Mouse (Mus musculus) embryonic facial prominence, embryonic 14.5 days (tissue): ENCODE measurements around the gene Jmjd6. TPM values are rescaled to one million over a fixed set of nuclear protein-coding genes. Genes with fewer than 3 reads are reported as not detected.
A peak's percentile ranks its signal among the peaks of the same experiment; 100 is the strongest.

Experiments used
- ATAC-seq: fragments of 200-750 bp; cut with Nextera tagmentation; 2 replicates; pipeline ENCODE4 v1.8.0; 2017; ENCODE audit warnings: low read depth, moderate number of reproducible peaks, moderate TSS enrichment
- DNase-seq: peaks from one replicate; pipeline ENCODE4 v3.0.0-alpha.2; 2015; ENCODE audit warnings: low spot score
- H3K27ac ChIP-seq: fragments of 300-500 bp; sonication (generic); replicated peaks from 2 replicates; pipeline ENCODE4 v1.5.1; 2014; ENCODE audit warnings: low read depth, mild to moderate bottlenecking, low read length, moderate library complexity
- H3K27me3 ChIP-seq: fragments of 300-500 bp; sonication (generic); replicated peaks from 2 replicates; pipeline ENCODE4 v1.6.1; 2014; ENCODE audit warnings: low read length; ENCODE audit not compliant: control insufficient read depth, insufficient read depth
- H3K36me3 ChIP-seq: fragments of 300-500 bp; sonication (generic); 2 replicates; pipeline ENCODE4 v1.6.1; 2014; ENCODE audit warnings: low read length, mixed read lengths; ENCODE audit not compliant: control insufficient read depth, insufficient read depth
- H3K4me1 ChIP-seq: fragments of 300-500 bp; sonication (generic); 2 replicates; pipeline ENCODE4 v1.6.1; 2014; ENCODE audit warnings: antibody characterized with exemption, low read length; ENCODE audit not compliant: control insufficient read depth, insufficient read depth
- H3K4me2 ChIP-seq: fragments of 300-500 bp; sonication (generic); 2 replicates; pipeline ENCODE4 v1.6.1; 2014; ENCODE audit warnings: low read depth, mild to moderate bottlenecking, low read length, moderate library complexity, mixed read lengths
- H3K4me3 ChIP-seq: fragments of 300-500 bp; sonication (generic); 2 replicates; pipeline ENCODE4 v1.5.1; 2014; ENCODE audit warnings: low read depth, mild to moderate bottlenecking, low read length
- H3K9ac ChIP-seq: fragments of 300-500 bp; sonication (generic); 2 replicates; pipeline ENCODE4 v1.6.1; 2014; ENCODE audit warnings: low read depth, mild to moderate bottlenecking, low read length, moderate library complexity, mixed read lengths
- H3K9me3 ChIP-seq: fragments of 300-500 bp; sonication (generic); 2 replicates; pipeline ENCODE4 v1.6.1; 2016; ENCODE audit warnings: low read length; ENCODE audit not compliant: control insufficient read depth
- WGBS: fragments of 180-500 bp; shearing (Covaris S2); extraction: QIAGEN DNeasy Blood & Tissue Kit; methylation state at CpG from one replicate; pipeline ENCODE4 v1.1.7; 2014; 5-methylcytosine and 5-hydroxymethylcytosine counted together
- polyA plus RNA-seq: library from polyadenylated mRNA; unstranded; fragments of >200 nt; fragmentation: Nextera tagmentation; extraction: Ambion mirVana; gene quantifications from 2 replicates; pipeline ENCODE4 v1.2.1, GENCODE M21; 2014

The Jmjd6 gene
- polyA plus RNA-seq = 72.9 and 74.8 TPM in 2 replicates

- H3K4me1 ChIP-seq = peaks cover 23% of the 10 kb centered on the region
- peak; percentile 99 for DNase-seq
- peak; percentile 97 for ATAC-seq
- H3K4me3 ChIP-seq = peak within 1 kb of the TSS; percentile 74
- peak within 1 kb of the TSS; percentile 60 for H3K4me2 ChIP-seq
- under 1% methylated on average over 50 of the region's 72 CpGs for WGBS
- no peaks in the 10 kb centered on the region for H3K9me3 ChIP-seq
- H3K36me3 ChIP-seq = peaks cover 42% of the 10 kb centered on the region
- H3K27me3 ChIP-seq = no peaks in the 10 kb centered on the region
- peak within 1 kb of the TSS; percentile 97 for H3K27ac ChIP-seq
- peak within 1 kb of the TSS; percentile 84 for H3K9ac ChIP-seq
These were observed at the start of gene Jmjd6, which contains the start of gene Mettl23 for GRCm38 (mm10) chr11:116843261-116844233. TSS of gene Jmjd6 (minus strand) at chr11:116843449. TSS of gene Mettl23 (plus strand) at chr11:116843278.

- Histone ChIP-seq H3K4me2 (no peak overlapping the region), H3K27me3 (no peaks in the 10 kb centered on the region), H3K4me3 (no peak overlapping the region), H3K4me1 (no peaks in the 10 kb centered on the region), H3K36me3 (no peaks in the 10 kb centered on the region), H3K27ac (no peak overlapping the region), H3K9ac (0 out of 2 replicates have a peak overlapping the region, but pooled peaks have one; percentile 8), H3K9me3 (no peaks in the 10 kb centered on the region)
- WGBS = 51% methylated on average over 5 of the region's 5 CpGs
- DNase-seq (no peak), ATAC-seq (no peak)
These were observed 43.9 kb upstream of the Jmjd6 start for GRCm38 (mm10) chr11:116887136-116887535.

- 4% methylated on average over 26 of the region's 28 CpGs for WGBS
- peak overlapping the region; percentile 35 for H3K4me3 ChIP-seq
- H3K9ac ChIP-seq = peak overlapping the region; percentile 49
- no peaks in the 10 kb centered on the region for H3K27me3 ChIP-seq
- H3K27ac ChIP-seq = no peak overlapping the region; the same call in 1 of the 2 replicates
- H3K9me3 ChIP-seq = no peaks in the 10 kb centered on the region
- H3K36me3 ChIP-seq = no peaks in the 10 kb centered on the region
- ATAC-seq (peak; percentile 86), DNase-seq (peak; percentile 93)
- peak overlapping the region; percentile 61 for H3K4me2 ChIP-seq
- H3K4me1 ChIP-seq = no peaks in the 10 kb centered on the region
These were observed 42.3 kb upstream of the Jmjd6 start for GRCm38 (mm10) chr11:116885275-116886151.

- Histone ChIP-seq H3K4me2 (no peak overlapping the region), H3K27ac (no peak overlapping the region), H3K9me3 (no peaks in the 10 kb centered on the region), H3K27me3 (no peaks in the 10 kb centered on the region), H3K4me3 (no peak overlapping the region), H3K4me1 (no peaks in the 10 kb centered on the region), H3K9ac (no peak overlapping the region), H3K36me3 (no peaks in the 10 kb centered on the region)
- no peak for ATAC-seq
- WGBS = 81% methylated on average over 6 of the region's 6 CpGs
- no peak for DNase-seq
These were observed 40.8 kb upstream of the Jmjd6 start for GRCm38 (mm10) chr11:116884061-116884460.

- Histone ChIP-seq H3K9ac (no peak overlapping the region), H3K4me2 (no peak overlapping the region), H3K9me3 (no peaks in the 10 kb centered on the region), H3K4me3 (no peak overlapping the region), H3K4me1 (no peaks in the 10 kb centered on the region), H3K27ac (no peak overlapping the region), H3K36me3 (no peaks in the 10 kb centered on the region), H3K27me3 (no peaks in the 10 kb centered on the region)
- DNase-seq (no peak), ATAC-seq (no peak)
- WGBS = 80% methylated on average over 10 of the region's 10 CpGs
These were observed 39.2 kb upstream of the Jmjd6 start for GRCm38 (mm10) chr11:116882446-116882845.

GRCm38 (mm10) chr11:116881440-116881839, 38.2 kb upstream of the Jmjd6 start:
- Histone ChIP-seq H3K4me2 (no peak overlapping the region), H3K36me3 (no peaks in the 10 kb centered on the region), H3K4me1 (no peaks in the 10 kb centered on the region), H3K27ac (no peak overlapping the region), H3K27me3 (no peaks in the 10 kb centered on the region), H3K9me3 (no peaks in the 10 kb centered on the region), H3K9ac (no peak overlapping the region), H3K4me3 (no peak overlapping the region)
- DNase-seq = no peak
- no peak for ATAC-seq
- WGBS = 46% methylated on average over 5 of the region's 5 CpGs

- H3K27ac ChIP-seq = no peak overlapping the region
- H3K4me3 ChIP-seq = no peak overlapping the region
- H3K9ac ChIP-seq = no peak overlapping the region
- no peak for DNase-seq
- no peaks in the 10 kb centered on the region for H3K36me3 ChIP-seq
- ATAC-seq = no peak
- H3K9me3 ChIP-seq = no peaks in the 10 kb centered on the region
- H3K4me2 ChIP-seq = no peak overlapping the region
- no peaks in the 10 kb centered on the region for H3K27me3 ChIP-seq
- WGBS = 57% methylated on average over 7 of the region's 7 CpGs
- H3K4me1 ChIP-seq = no peaks in the 10 kb centered on the region
These were observed 37.6 kb upstream of the Jmjd6 start for GRCm38 (mm10) chr11:116880839-116881238.

GRCm38 (mm10) chr11:116878454-116878853, 35.2 kb upstream of the Jmjd6 start:
- DNase-seq (peak; percentile 30), ATAC-seq (no peak)
- H3K4me1 ChIP-seq = no peaks in the 10 kb centered on the region
- H3K9me3 ChIP-seq = no peaks in the 10 kb centered on the region
- H3K4me3 ChIP-seq = no peak overlapping the region
- no peaks in the 10 kb centered on the region for H3K27me3 ChIP-seq
- WGBS = 78% methylated on average over 7 of the region's 8 CpGs
- no peak overlapping the region for H3K4me2 ChIP-seq
- H3K9ac ChIP-seq = no peak overlapping the region
- peaks cover 17% of the 10 kb centered on the region for H3K36me3 ChIP-seq
- H3K27ac ChIP-seq = no peak overlapping the region
